Mouse (Mus musculus): ENCODE results near the gene Vmn1r232. TPM values are rescaled to one million over a fixed set of nuclear protein-coding genes. Genes with fewer than 3 reads are reported as not detected.

The Vmn1r232 gene
- not detected in 2 replicates for polyA plus RNA-seq (2014; fragmentation: Nextera tagmentation; extraction: Ambion mirVana)

GRCm38 (mm10) chr17:20919614-20920013 is at the start of gene Vmn1r232:
TSS of gene Vmn1r232 (minus strand) at chr17:20919714.
- Histone ChIP-seq H3K9ac (ENCODE audit: low read length) (no peak within 1 kb of the TSS), H3K4me1 (ENCODE audit: control insufficient read depth in 2 of 2, insufficient read depth in 2 of 2, low read length in 2 of 2) (no peaks in the 10 kb centered on the region), H3K9me3 (ENCODE audit: control insufficient read depth, low read length) (no peaks in the 10 kb centered on the region), H3K27me3 (ENCODE audit: control insufficient read depth, insufficient read depth, low read length) (no peaks in the 10 kb centered on the region), H3K27ac (replicated peaks in 1 of 2; ENCODE audit: control insufficient read depth in 1 of 2, insufficient read depth in 1 of 2, low read depth in 2 of 2, low read length in 2 of 2) (no peak within 1 kb of the TSS), H3K4me3 (ENCODE audit: control insufficient read depth in 1 of 2, insufficient read depth in 1 of 2, low read depth in 1 of 2, low read length in 2 of 2) (no peak within 1 kb of the TSS), H3K36me3 (ENCODE audit: control insufficient read depth, insufficient read depth, low read length) (no peaks in the 10 kb centered on the region), H3K4me2 (ENCODE audit: low read length) (no peak within 1 kb of the TSS)
- ATAC-seq (ENCODE audit: insufficient number of reproducible peaks, insufficient read depth, low FRiP score, low read depth), result no peak
- WGBS, result 37% methylated on average over 1 of the region's 1 CpGs

- ATAC-seq (ENCODE audit: insufficient number of reproducible peaks, insufficient read depth, low FRiP score, low read depth), result no peak
- peaks cover 82% of the 10 kb centered on the region for H3K36me3 ChIP-seq (ENCODE audit: control insufficient read depth, insufficient read depth, low read length)
- no peaks in the 10 kb centered on the region for H3K4me1 ChIP-seq (ENCODE audit: control insufficient read depth in 2 of 2, insufficient read depth in 2 of 2, low read length in 2 of 2)
Measured at GRCm38 (mm10) chr17:20966681-20967080, 47.2 kb upstream of the Vmn1r232 start.

GRCm38 (mm10) chr17:20965421-20965820 is 45.9 kb upstream of the Vmn1r232 start:
- H3K4me1 ChIP-seq (ENCODE audit: control insufficient read depth in 2 of 2, insufficient read depth in 2 of 2, low read length in 2 of 2), result no peaks in the 10 kb centered on the region
- H3K36me3 ChIP-seq (ENCODE audit: control insufficient read depth, insufficient read depth, low read length), result peaks cover 95% of the 10 kb centered on the region
- peak; percentile 44; the same call in 1 of the 2 replicates for ATAC-seq (ENCODE audit: insufficient number of reproducible peaks, insufficient read depth, low FRiP score, low read depth)
- H3K27me3 ChIP-seq (ENCODE audit: control insufficient read depth, insufficient read depth, low read length), result no peaks in the 10 kb centered on the region
- no peak overlapping the region for H3K4me2 ChIP-seq (ENCODE audit: low read length)
- no peak overlapping the region for H3K4me3 ChIP-seq (ENCODE audit: control insufficient read depth in 1 of 2, insufficient read depth in 1 of 2, low read depth in 1 of 2, low read length in 2 of 2)
- H3K9ac ChIP-seq (ENCODE audit: low read length), result no peak overlapping the region
- no peaks in the 10 kb centered on the region for H3K9me3 ChIP-seq (ENCODE audit: control insufficient read depth, low read length)
- 92% methylated on average over 4 of the region's 4 CpGs for WGBS
- no peak overlapping the region for H3K27ac ChIP-seq (replicated peaks in 1 of 2; ENCODE audit: control insufficient read depth in 1 of 2, insufficient read depth in 1 of 2, low read depth in 2 of 2, low read length in 2 of 2)

More at GRCm38 (mm10) chr17:20966681-20967080, 47.2 kb upstream of the Vmn1r232 start:
- Histone ChIP-seq H3K4me3 (ENCODE audit: control insufficient read depth in 1 of 2, insufficient read depth in 1 of 2, low read depth in 1 of 2, low read length in 2 of 2) (no peak overlapping the region), H3K27me3 (ENCODE audit: control insufficient read depth, insufficient read depth, low read length) (no peaks in the 10 kb centered on the region), H3K27ac (replicated peaks in 1 of 2; ENCODE audit: control insufficient read depth in 1 of 2, insufficient read depth in 1 of 2, low read depth in 2 of 2, low read length in 2 of 2) (no peak overlapping the region), H3K9ac (ENCODE audit: low read length) (no peak overlapping the region), H3K4me2 (ENCODE audit: low read length) (no peak overlapping the region), H3K9me3 (ENCODE audit: control insufficient read depth, low read length) (no peaks in the 10 kb centered on the region)

- Histone ChIP-seq H3K27me3 (ENCODE audit: control insufficient read depth, insufficient read depth, low read length) (no peaks in the 10 kb centered on the region), H3K4me1 (ENCODE audit: control insufficient read depth in 2 of 2, insufficient read depth in 2 of 2, low read length in 2 of 2) (no peaks in the 10 kb centered on the region), H3K4me2 (ENCODE audit: low read length) (no peak overlapping the region), H3K9me3 (ENCODE audit: control insufficient read depth, low read length) (no peaks in the 10 kb centered on the region), H3K27ac (replicated peaks in 1 of 2; ENCODE audit: control insufficient read depth in 1 of 2, insufficient read depth in 1 of 2, low read depth in 2 of 2, low read length in 2 of 2) (no peak overlapping the region), H3K36me3 (ENCODE audit: control insufficient read depth, insufficient read depth, low read length) (peaks cover 100% of the 10 kb centered on the region), H3K4me3 (ENCODE audit: control insufficient read depth in 1 of 2, insufficient read depth in 1 of 2, low read depth in 1 of 2, low read length in 2 of 2) (no peak overlapping the region), H3K9ac (ENCODE audit: low read length) (no peak overlapping the region)
- WGBS, result 88% methylated on average over 5 of the region's 5 CpGs
- ATAC-seq (ENCODE audit: insufficient number of reproducible peaks, insufficient read depth, low FRiP score, low read depth), result no peak
Measured at GRCm38 (mm10) chr17:20960386-20960785, 40.9 kb upstream of the Vmn1r232 start.

GRCm38 (mm10) chr17:20946636-20947035 is 27.1 kb upstream of the Vmn1r232 start:
- H3K4me2 ChIP-seq (ENCODE audit: low read length), result peak overlapping the region; percentile 82
- H3K27ac ChIP-seq (replicated peaks in 1 of 2; ENCODE audit: control insufficient read depth in 1 of 2, insufficient read depth in 1 of 2, low read depth in 2 of 2, low read length in 2 of 2), result peak overlapping the region in 1 of 2 experiments; percentile 96; a peak in 1 of 4 replicates
- peaks cover 0 to 37% of the 10 kb centered on the region in 2 experiments; a peak in 2 of 4 replicates for H3K4me1 ChIP-seq (ENCODE audit: control insufficient read depth in 2 of 2, insufficient read depth in 2 of 2, low read length in 2 of 2)
- peak overlapping the region; percentile 80 for H3K9ac ChIP-seq (ENCODE audit: low read length)
- ATAC-seq (ENCODE audit: insufficient number of reproducible peaks, insufficient read depth, low FRiP score, low read depth), result no peak
- peak overlapping the region; percentile 62 to 75; a peak in 3 of 4 replicates for H3K4me3 ChIP-seq (ENCODE audit: control insufficient read depth in 1 of 2, insufficient read depth in 1 of 2, low read depth in 1 of 2, low read length in 2 of 2)
- no peaks in the 10 kb centered on the region for H3K27me3 ChIP-seq (ENCODE audit: control insufficient read depth, insufficient read depth, low read length)
- H3K36me3 ChIP-seq (ENCODE audit: control insufficient read depth, insufficient read depth, low read length), result peaks cover 9% of the 10 kb centered on the region
- no peaks in the 10 kb centered on the region for H3K9me3 ChIP-seq (ENCODE audit: control insufficient read depth, low read length)

- WGBS, result under 1% methylated on average over 13 of the region's 13 CpGs
- no peak for ATAC-seq (ENCODE audit: insufficient number of reproducible peaks, insufficient read depth, low FRiP score, low read depth)
Measured at GRCm38 (mm10) chr17:20946026-20946565, 26.6 kb upstream of the Vmn1r232 start.

GRCm38 (mm10) chr17:20944985-20945891 is 25.7 kb upstream of the Vmn1r232 start, which contains the start of gene Ppp2r1a:
TSS of gene Ppp2r1a (plus strand) at chr17:20945311.
- ATAC-seq (ENCODE audit: insufficient number of reproducible peaks, insufficient read depth, low FRiP score, low read depth), result peak; percentile 98
- H3K4me1 ChIP-seq (ENCODE audit: control insufficient read depth in 2 of 2, insufficient read depth in 2 of 2, low read length in 2 of 2), result peaks cover 0 to 37% of the 10 kb centered on the region in 2 experiments; a peak in 2 of 4 replicates
- H3K27ac ChIP-seq (replicated peaks in 1 of 2; ENCODE audit: control insufficient read depth in 1 of 2, insufficient read depth in 1 of 2, low read depth in 2 of 2, low read length in 2 of 2), result peak within 1 kb of the TSS; percentile 93 to 96
- no peaks in the 10 kb centered on the region for H3K27me3 ChIP-seq (ENCODE audit: control insufficient read depth, insufficient read depth, low read length)
- H3K4me3 ChIP-seq (ENCODE audit: control insufficient read depth in 1 of 2, insufficient read depth in 1 of 2, low read depth in 1 of 2, low read length in 2 of 2), result peak within 1 kb of the TSS; percentile 62 to 75
- H3K9me3 ChIP-seq (ENCODE audit: control insufficient read depth, low read length), result no peaks in the 10 kb centered on the region
- H3K36me3 ChIP-seq (ENCODE audit: control insufficient read depth, insufficient read depth, low read length), result no peaks in the 10 kb centered on the region
- peak within 1 kb of the TSS; percentile 80 for H3K9ac ChIP-seq (ENCODE audit: low read length)
- H3K4me2 ChIP-seq (ENCODE audit: low read length), result peak within 1 kb of the TSS; percentile 82
- under 1% methylated on average over 69 of the region's 69 CpGs for WGBS

More at GRCm38 (mm10) chr17:20946026-20946565, 26.6 kb upstream of the Vmn1r232 start:
- Histone ChIP-seq H3K9me3 (ENCODE audit: control insufficient read depth, low read length) (no peaks in the 10 kb centered on the region), H3K4me2 (ENCODE audit: low read length) (peak overlapping the region; percentile 82), H3K9ac (ENCODE audit: low read length) (peak overlapping the region; percentile 80), H3K4me3 (ENCODE audit: control insufficient read depth in 1 of 2, insufficient read depth in 1 of 2, low read depth in 1 of 2, low read length in 2 of 2) (peak overlapping the region; percentile 62 to 75), H3K4me1 (ENCODE audit: control insufficient read depth in 2 of 2, insufficient read depth in 2 of 2, low read length in 2 of 2) (peaks cover 0 to 37% of the 10 kb centered on the region in 2 experiments; a peak in 2 of 4 replicates), H3K27me3 (ENCODE audit: control insufficient read depth, insufficient read depth, low read length) (no peaks in the 10 kb centered on the region), H3K27ac (replicated peaks in 1 of 2; ENCODE audit: control insufficient read depth in 1 of 2, insufficient read depth in 1 of 2, low read depth in 2 of 2, low read length in 2 of 2) (peak overlapping the region; percentile 93 to 96), H3K36me3 (ENCODE audit: control insufficient read depth, insufficient read depth, low read length) (peaks cover 3% of the 10 kb centered on the region; the same call in 1 of the 2 replicates)

Measured in heart, embryonic 14.5 days (tissue).